14 mouse cellular contexts compared by ENCODE assay signal in genomic region chr4:46906036-46906691, GRCm38 (mm10).
"Had no signal": no experiment of that assay in that cellular context is flagged by ENCODE, and none has a peak within 500 bp of the region (broad histone marks: within the 10 kb centered on the region; RNA-seq: fewer than 3 reads in every experiment).

No protein-coding gene starts in this region.

- ATAC-seq: intestine, embryonic 15.5 days; midbrain, embryonic 15.5 days had no signal

- H3K4me1 ChIP-seq: intestine, embryonic 15.5 days; limb, embryonic 12.5 days; lung, embryonic 15.5 days had no signal

- H3K27me3 ChIP-seq: intestine, embryonic 15.5 days; lung, embryonic 15.5 days; midbrain, embryonic 15.5 days had no signal

- H3K4me3 ChIP-seq: intestine, embryonic 15.5 days; left cerebral cortex, adult 2 months; limb, embryonic 12.5 days; lung, embryonic 15.5 days; midbrain, embryonic 15.5 days had no signal

- H3K9ac ChIP-seq: intestine, embryonic 15.5 days; limb, embryonic 12.5 days; lung, embryonic 15.5 days; midbrain, embryonic 15.5 days had no signal

- H3K36me3 ChIP-seq: intestine, embryonic 15.5 days; limb, embryonic 12.5 days; lung, embryonic 15.5 days; midbrain, embryonic 15.5 days had no signal

- H3K27ac ChIP-seq: intestine, embryonic 15.5 days; left cerebral cortex, adult 2 months; limb, embryonic 12.5 days; lung, embryonic 15.5 days; macrophage; midbrain, embryonic 15.5 days had no signal

- DNase-seq: kidney, adult 18-20 months; kidney, postnatal 10 days; kidney, postnatal 4 days; lung, postnatal 14 days; right cerebral cortex, postnatal 4 days; spleen, adult 18-20 months; thymus, adult 2 months; thymus, postnatal 25 days had no signal

- H3K4me2 ChIP-seq: limb, embryonic 12.5 days; lung, embryonic 15.5 days; midbrain, embryonic 15.5 days had no signal

- H3K9me3 ChIP-seq: intestine, embryonic 15.5 days; lung, embryonic 15.5 days; midbrain, embryonic 15.5 days had no signal
